Mouse (Mus musculus) cerebellum, postnatal 10 days (tissue): ENCODE data around the gene 1700022I11Rik.

ENCODE experiments used
- DNase-seq, 2 experiments: peaks; one replicate each; pipeline ENCODE4 v3.0.0; 2021; ENCODE audit warnings: mixed read lengths in 2 of 2

The 1700022I11Rik gene

GRCm38 (mm10) chr4:43004951-43005350, 35.5 kb downstream of the 1700022I11Rik start:
- no peak for DNase-seq

GRCm38 (mm10) chr4:43005765-43006164, 36.4 kb downstream of the 1700022I11Rik start:
- DNase-seq: peak; percentile 56 to 73

- DNase-seq: peak; percentile 92 to 95
Observed at GRCm38 (mm10) chr4:43010161-43011038, 41.0 kb downstream of the 1700022I11Rik start, which contains the start of gene Fancg. Gene Fancg, minus strand, starts transcription at chr4:43010506.

- no peak for DNase-seq
Observed at GRCm38 (mm10) chr4:43012091-43012490, 42.7 kb downstream of the 1700022I11Rik start.

GRCm38 (mm10) chr4:43018156-43018555, 48.8 kb downstream of the 1700022I11Rik start:
- DNase-seq: no peak

- no peak for DNase-seq
Observed at GRCm38 (mm10) chr4:43019176-43019575, 49.8 kb downstream of the 1700022I11Rik start.

- no peak for DNase-seq
Observed at GRCm38 (mm10) chr4:43019641-43020465, 50.4 kb downstream of the 1700022I11Rik start.

GRCm38 (mm10) chr4:43020876-43021275, 51.5 kb downstream of the 1700022I11Rik start:
- no peak for DNase-seq

GRCm38 (mm10) chr4:43021341-43021740, 51.9 kb downstream of the 1700022I11Rik start:
- DNase-seq: peak; percentile 42 to 55

GRCm38 (mm10) chr4:43024673-43025072, 55.3 kb downstream of the 1700022I11Rik start:
- DNase-seq: peak; percentile 47 to 51

- DNase-seq: peak; percentile 99
Observed at GRCm38 (mm10) chr4:43025084-43025960, 55.9 kb downstream of the 1700022I11Rik start, which contains the start of gene Pigo. Gene Pigo, minus strand, starts transcription at chr4:43025819.

- no peak for DNase-seq
Observed at GRCm38 (mm10) chr4:43029121-43029520, 59.7 kb downstream of the 1700022I11Rik start.

- DNase-seq: no peak
Observed at GRCm38 (mm10) chr4:43029749-43030148, 60.3 kb downstream of the 1700022I11Rik start.

GRCm38 (mm10) chr4:43030352-43030751, 60.9 kb downstream of the 1700022I11Rik start:
- DNase-seq: no peak

- no peak for DNase-seq
Observed at GRCm38 (mm10) chr4:43030780-43031230, 61.4 kb downstream of the 1700022I11Rik start.

GRCm38 (mm10) chr4:43031237-43031995, 62.0 kb downstream of the 1700022I11Rik start, which contains the start of gene Stoml2:
Gene Stoml2, minus strand, starts transcription at chr4:43031710.
- DNase-seq: peak; percentile 93 to 96

GRCm38 (mm10) chr4:43032501-43032900, 63.1 kb downstream of the 1700022I11Rik start:
- peak in 1 of 2 experiments; percentile 24 for DNase-seq
